Mouse (Mus musculus): Measurements from ENCODE around the gene Irx6. TPM values are rescaled to one million over a fixed set of nuclear protein-coding genes. Genes with fewer than 3 reads are reported as not detected.

Irx6 gene
- total RNA-seq (2021): under 1 TPM; 0.23 to 0.35 TPM

- DNase-seq (ENCODE audit: low spot score in 2 of 2): no peak
- intact Hi-C loops (cut with DNase I): loop anchor here (5.0 to 10.0 kb wide), 2 partner anchors 312 to 870 kb away; partner anchors contain the start of gene Irx3
These were observed at the start of gene Irx6 for GRCm38 (mm10) chr8:92674244-92675128. Gene Irx6 (plus strand): TSS chr8:92674288.

- no peak for DNase-seq (ENCODE audit: low spot score in 2 of 2)
- intact Hi-C loops (cut with DNase I): no loop called here
These were observed 45.1 kb upstream of the Irx6 start for GRCm38 (mm10) chr8:92628711-92629650.

- intact Hi-C loops (cut with DNase I): no loop called here
- DNase-seq (ENCODE audit: low spot score in 2 of 2): no peak
These were observed 40.9 kb upstream of the Irx6 start for GRCm38 (mm10) chr8:92633199-92633598.

- DNase-seq (ENCODE audit: low spot score in 2 of 2): no peak
- intact Hi-C loops (cut with DNase I): no loop called here
These were observed 33.3 kb upstream of the Irx6 start for GRCm38 (mm10) chr8:92640820-92641219.

- intact Hi-C loops (cut with DNase I): loop anchor here (2.0 kb wide), 1 partner anchor 74 kb away; no protein-coding TSS in a partner anchor
- DNase-seq (ENCODE audit: low spot score in 2 of 2): no peak
These were observed 27.5 kb upstream of the Irx6 start for GRCm38 (mm10) chr8:92646637-92647036.

- intact Hi-C loops (cut with DNase I): no loop called here
- DNase-seq (ENCODE audit: low spot score in 2 of 2): no peak
These were observed 9.9 kb upstream of the Irx6 start for GRCm38 (mm10) chr8:92664207-92664606.

- no peak for DNase-seq (ENCODE audit: low spot score in 2 of 2)
- intact Hi-C loops (cut with DNase I): loop anchor here (5.0 to 10.0 kb wide), 2 partner anchors 308 to 865 kb away; partner anchors contain the start of gene Irx3
These were observed 3.9 kb upstream of the Irx6 start for GRCm38 (mm10) chr8:92670236-92670635.

GRCm38 (mm10) chr8:92670656-92671195, 3.4 kb upstream of the Irx6 start:
- no peak for DNase-seq (ENCODE audit: low spot score in 2 of 2)

GRCm38 (mm10) chr8:92671892-92672291, 2.2 kb upstream of the Irx6 start:
- intact Hi-C loops (cut with DNase I): loop anchor here (5.0 to 10.0 kb wide), 2 partner anchors 310 to 867 kb away; partner anchors contain the start of gene Irx3

More at GRCm38 (mm10) chr8:92670656-92671195, 3.4 kb upstream of the Irx6 start:
- intact Hi-C loops (cut with DNase I): loop anchor here (5.0 to 10.0 kb wide), 2 partner anchors 308 to 866 kb away; partner anchors contain the start of gene Irx3

GRCm38 (mm10) chr8:92673101-92673500, 987 bp upstream of the Irx6 start:
- intact Hi-C loops (cut with DNase I): loop anchor here (5.0 to 10.0 kb wide), 2 partner anchors 311 to 868 kb away; partner anchors contain the start of gene Irx3
- DNase-seq (ENCODE audit: low spot score in 2 of 2): no peak

More at GRCm38 (mm10) chr8:92671892-92672291, 2.2 kb upstream of the Irx6 start:
- no peak for DNase-seq (ENCODE audit: low spot score in 2 of 2)

GRCm38 (mm10) chr8:92673555-92674243, 389 bp upstream of the Irx6 start:
- peak in 1 of 2 experiments; percentile 22 for DNase-seq (ENCODE audit: low spot score in 2 of 2)
- intact Hi-C loops (cut with DNase I): loop anchor here (5.0 to 10.0 kb wide), 2 partner anchors 311 to 869 kb away; partner anchors contain the start of gene Irx3

- intact Hi-C loops (cut with DNase I): loop anchor here (10.0 kb wide), 1 partner anchor 874 kb away; the partner anchor contains the start of gene Irx3
- no peak for DNase-seq (ENCODE audit: low spot score in 2 of 2)
These were observed 4.3 kb downstream of the Irx6 start for GRCm38 (mm10) chr8:92678407-92678806.

- intact Hi-C loops (cut with DNase I): no loop called here
- no peak for DNase-seq (ENCODE audit: low spot score in 2 of 2)
These were observed 23.3 kb downstream of the Irx6 start for GRCm38 (mm10) chr8:92697361-92697760.

GRCm38 (mm10) chr8:92698411-92698810, 24.3 kb downstream of the Irx6 start:
- intact Hi-C loops (cut with DNase I): no loop called here
- no peak for DNase-seq (ENCODE audit: low spot score in 2 of 2)

- no peak for DNase-seq (ENCODE audit: low spot score in 2 of 2)
- intact Hi-C loops (cut with DNase I): no loop called here
These were observed 25.9 kb downstream of the Irx6 start for GRCm38 (mm10) chr8:92699922-92700540.

- intact Hi-C loops (cut with DNase I): no loop called here
These were observed 29.3 kb downstream of the Irx6 start for GRCm38 (mm10) chr8:92703375-92703774.

GRCm38 (mm10) chr8:92706311-92706710, 32.2 kb downstream of the Irx6 start:
- intact Hi-C loops (cut with DNase I): no loop called here
- no peak for DNase-seq (ENCODE audit: low spot score in 2 of 2)

More at GRCm38 (mm10) chr8:92703375-92703774, 29.3 kb downstream of the Irx6 start:
- DNase-seq (ENCODE audit: low spot score in 2 of 2): no peak

- intact Hi-C loops (cut with DNase I): no loop called here
- no peak for DNase-seq (ENCODE audit: low spot score in 2 of 2)
These were observed 39.2 kb downstream of the Irx6 start for GRCm38 (mm10) chr8:92713286-92713685.
